Mouse (Mus musculus): ENCODE results near the gene Rac1.
"Not testable (repeated sequence)": the region's sequence is repeated elsewhere in the genome, so short reads cannot be mapped to it uniquely, and the experiment has no call there.

- not testable (repeated sequence) for TF ChIP-seq CTCF, EP300 (IDR thresholded peaks at IDR 0.05)
Observed at GRCm38 (mm10) chr5:143566804-143567203, 39.0 kb upstream of the Rac1 start.

Data from lung, postnatal 0 days (tissue).